In genomic region chr2:28278853-28279252, GRCm38 (mm10) we compare ENCODE assay signal across 9 mouse cellular contexts.
DNase-seq lines count a peak whose midpoint lies in the region; ATAC-seq and TF ChIP-seq lines count a peak whose summit lies in the region.
"Had no signal": no experiment of that assay in that cellular context is flagged by ENCODE, and none has a peak within 500 bp of the region (broad histone marks: within the 10 kb centered on the region; RNA-seq: fewer than 3 reads in every experiment).

No protein-coding gene starts in this region.

- intact Hi-C loops in left cerebral cortex, adult 2 months (cut with DNase I), result loop anchor here (5.0 kb wide), 1 partner anchor 72 kb away; no protein-coding TSS in a partner anchor
- intact Hi-C loops in left cerebral cortex, postnatal 36 days (cut with DNase I), result no loop called here
- intact Hi-C loops in heart, postnatal 10 days (cut with DNase I), result loop anchor here (1.0 kb wide), 1 partner anchor 75 kb away; no protein-coding TSS in a partner anchor

- peak overlapping the region; percentile 71 for H3K27ac ChIP-seq in left cerebral cortex, adult 2 months
- H3K27ac ChIP-seq in midbrain, postnatal 0 days (ENCODE audit: low read depth, low read length), result peak overlapping the region; percentile 62
- H3K27ac ChIP-seq in intestine, embryonic 16.5 days (ENCODE audit: low read length), result no peak overlapping the region
- H3K27ac ChIP-seq: neural tube, embryonic 12.5 days had no signal

- H3K4me2 ChIP-seq in midbrain, postnatal 0 days (ENCODE audit: low read depth, low read length, poor library complexity, severe bottlenecking), result no peak overlapping the region
- H3K4me2 ChIP-seq in intestine, embryonic 16.5 days (ENCODE audit: low read depth, low read length), result no peak overlapping the region
- H3K4me2 ChIP-seq: neural tube, embryonic 12.5 days had no signal

- H3K9me3 ChIP-seq in midbrain, postnatal 0 days (ENCODE audit: low read length), result no peaks in the 10 kb centered on the region
- no peaks in the 10 kb centered on the region for H3K9me3 ChIP-seq in intestine, embryonic 16.5 days (ENCODE audit: control insufficient read depth, low read length)
- H3K9me3 ChIP-seq: neural tube, embryonic 12.5 days had no signal

- no peak overlapping the region for H3K9ac ChIP-seq in midbrain, postnatal 0 days (replicated peaks; ENCODE audit: low read length, poor library complexity, severe bottlenecking)
- no peak overlapping the region for H3K9ac ChIP-seq in intestine, embryonic 16.5 days (ENCODE audit: low read depth, low read length)
- H3K9ac ChIP-seq: neural tube, embryonic 12.5 days had no signal

- WGBS in midbrain, postnatal 0 days, result 66% methylated on average over 10 of the region's 10 CpGs
- 67% methylated on average over 10 of the region's 10 CpGs for WGBS in intestine, embryonic 16.5 days

- no peak overlapping the region for H3K4me3 ChIP-seq in left cerebral cortex, adult 2 months
- no peak overlapping the region for H3K4me3 ChIP-seq in midbrain, postnatal 0 days (ENCODE audit: low read depth, low read length)
- no peak overlapping the region for H3K4me3 ChIP-seq in intestine, embryonic 16.5 days (ENCODE audit: low read length)
- H3K4me3 ChIP-seq: neural tube, embryonic 12.5 days had no signal

- no peak for TF ChIP-seq CTCF in left cerebral cortex, adult 2 months (IDR thresholded peaks at IDR 0.05)
- no peak for TF ChIP-seq CTCF in midbrain, postnatal 0 days (IDR thresholded peaks at IDR 0.05)

- 0 out of 2 replicates have a peak, but pooled peaks have one; percentile 18 for ATAC-seq in cerebellum, adult (ENCODE audit: insufficient number of reproducible peaks, low FRiP score, low TSS enrichment)
- ATAC-seq in midbrain, postnatal 0 days (ENCODE audit: low FRiP score), result no peak
- ATAC-seq in intestine, embryonic 16.5 days, result no peak

- no peaks in the 10 kb centered on the region for H3K27me3 ChIP-seq in midbrain, postnatal 0 days (ENCODE audit: insufficient read depth, low read length)
- no peaks in the 10 kb centered on the region for H3K27me3 ChIP-seq in intestine, embryonic 16.5 days (replicated peaks; ENCODE audit: control insufficient read depth, insufficient read depth, low read length)
- H3K27me3 ChIP-seq: neural tube, embryonic 12.5 days had no signal

- H3K4me1 ChIP-seq in midbrain, postnatal 0 days (ENCODE audit: insufficient read depth, low read length), result no peaks in the 10 kb centered on the region
- 0 out of 2 replicates have a peak, but pooled peaks cover 7% of the 10 kb centered on the region for H3K4me1 ChIP-seq in intestine, embryonic 16.5 days (ENCODE audit: control insufficient read depth, insufficient read depth, low read length)

- H3K36me3 ChIP-seq in midbrain, postnatal 0 days (ENCODE audit: insufficient read depth, low read length), result no peaks in the 10 kb centered on the region
- no peaks in the 10 kb centered on the region for H3K36me3 ChIP-seq in intestine, embryonic 16.5 days (ENCODE audit: control insufficient read depth, insufficient read depth, low read length)
- H3K36me3 ChIP-seq: neural tube, embryonic 12.5 days had no signal

- no peak for DNase-seq in cerebellum, adult 9-11 months
- no peak for DNase-seq in left cerebral cortex, adult 2 months (ENCODE audit: extremely low spot score in 1 of 2, low spot score in 2 of 2)
- DNase-seq in left cerebral cortex, postnatal 36 days (ENCODE audit: low spot score in 2 of 2), result no peak
- peak; percentile 42 to 43 for DNase-seq in heart, postnatal 10 days
- peak; percentile 35 for DNase-seq in midbrain, postnatal 0 days (ENCODE audit: low spot score)
- DNase-seq in kidney, postnatal 14 days, result no peak

Comparison
In these comparisons a context has a peak if more than half of its experiments do, and no peak if none do; other contexts are left out.
1. DNase-seq: peak in heart, postnatal 10 days (2 of 2) and midbrain, postnatal 0 days (single experiment); none in cerebellum, adult 9-11 months (single experiment), left cerebral cortex, adult 2 months (0 of 2), left cerebral cortex, postnatal 36 days (0 of 2) and kidney, postnatal 14 days (single experiment).